Mouse (Mus musculus): ENCODE measurements around the gene Gm4340.
"Not testable (repeated sequence)": the region's sequence is repeated elsewhere in the genome, so short reads cannot be mapped to it uniquely, and the experiment has no call there.

The Gm4340 gene

GRCm38 (mm10) chr10:104193742-104194141 is at the start of gene Gm4340:
Gene Gm4340, plus strand, starts transcription at chr10:104194042.
- DNase-seq (ENCODE audit: low spot score in 2 of 2), result not testable (repeated sequence)

- not testable (repeated sequence) for DNase-seq (ENCODE audit: low spot score in 2 of 2)
Measured at GRCm38 (mm10) chr10:104151197-104151596, 42.6 kb upstream of the Gm4340 start, which contains the start of gene Gm6763. Gene Gm6763, plus strand, starts transcription at chr10:104151497.

DNA sequence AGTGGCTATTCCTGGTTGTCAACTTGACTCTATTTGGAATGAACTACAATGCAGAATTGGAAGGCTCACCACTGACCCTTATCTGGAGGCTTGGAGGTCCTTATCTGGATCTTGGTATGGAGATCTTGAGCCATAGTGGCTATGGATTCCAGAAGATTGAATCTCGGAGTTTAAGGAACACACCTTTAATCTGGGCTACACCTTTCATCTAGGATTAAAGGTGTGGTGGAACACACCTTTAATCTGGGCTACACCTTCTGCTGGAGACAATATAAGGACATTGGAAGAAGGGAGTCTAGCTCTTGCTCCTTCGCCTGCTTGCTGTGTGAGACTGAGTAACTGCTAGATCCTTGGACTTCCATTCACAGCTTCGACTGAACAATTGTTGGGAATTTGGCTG is 34.1 kb upstream of the Gm4340 start, which contains the start of gene Gm8764:
Gene Gm8764, plus strand, starts transcription at position 301 of the 400 bp plus-strand sequence.
- DNase-seq (ENCODE audit: low spot score in 2 of 2), result not testable (repeated sequence)

DNA sequence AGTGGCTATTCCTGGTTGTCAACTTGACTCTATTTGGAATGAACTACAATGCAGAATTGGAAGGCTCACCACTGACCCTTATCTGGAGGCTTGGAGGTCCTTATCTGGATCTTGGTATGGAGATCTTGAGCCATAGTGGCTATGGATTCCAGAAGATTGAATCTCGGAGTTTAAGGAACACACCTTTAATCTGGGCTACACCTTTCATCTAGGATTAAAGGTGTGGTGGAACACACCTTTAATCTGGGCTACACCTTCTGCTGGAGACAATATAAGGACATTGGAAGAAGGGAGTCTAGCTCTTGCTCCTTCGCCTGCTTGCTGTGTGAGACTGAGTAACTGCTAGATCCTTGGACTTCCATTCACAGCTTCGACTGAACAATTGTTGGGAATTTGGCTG is 25.6 kb upstream of the Gm4340 start, which contains the start of gene Gm21304:
Gene Gm21304, plus strand, starts transcription at position 301 of the 400 bp plus-strand sequence.
- not testable (repeated sequence) for DNase-seq (ENCODE audit: low spot score in 2 of 2)

GRCm38 (mm10) chr10:104176724-104177123 is 17.1 kb upstream of the Gm4340 start, which contains the start of gene Gm21312:
Gene Gm21312, plus strand, starts transcription at chr10:104177024.
- DNase-seq (ENCODE audit: low spot score in 2 of 2), result not testable (repeated sequence)

- DNase-seq (ENCODE audit: low spot score in 2 of 2), result not testable (repeated sequence)
Measured at GRCm38 (mm10) chr10:104185233-104185632, 8.6 kb upstream of the Gm4340 start, which contains the start of gene Gm20765. Gene Gm20765, plus strand, starts transcription at chr10:104185533.

- no peak for DNase-seq (ENCODE audit: low spot score in 2 of 2)
Measured at GRCm38 (mm10) chr10:104209655-104210054, 15.8 kb downstream of the Gm4340 start.

GRCm38 (mm10) chr10:104210268-104210990 is 16.6 kb downstream of the Gm4340 start:
- no peak for DNase-seq (ENCODE audit: low spot score in 2 of 2)

- DNase-seq (ENCODE audit: low spot score in 2 of 2), result no peak
Measured at GRCm38 (mm10) chr10:104214527-104214926, 20.7 kb downstream of the Gm4340 start.

DNA sequence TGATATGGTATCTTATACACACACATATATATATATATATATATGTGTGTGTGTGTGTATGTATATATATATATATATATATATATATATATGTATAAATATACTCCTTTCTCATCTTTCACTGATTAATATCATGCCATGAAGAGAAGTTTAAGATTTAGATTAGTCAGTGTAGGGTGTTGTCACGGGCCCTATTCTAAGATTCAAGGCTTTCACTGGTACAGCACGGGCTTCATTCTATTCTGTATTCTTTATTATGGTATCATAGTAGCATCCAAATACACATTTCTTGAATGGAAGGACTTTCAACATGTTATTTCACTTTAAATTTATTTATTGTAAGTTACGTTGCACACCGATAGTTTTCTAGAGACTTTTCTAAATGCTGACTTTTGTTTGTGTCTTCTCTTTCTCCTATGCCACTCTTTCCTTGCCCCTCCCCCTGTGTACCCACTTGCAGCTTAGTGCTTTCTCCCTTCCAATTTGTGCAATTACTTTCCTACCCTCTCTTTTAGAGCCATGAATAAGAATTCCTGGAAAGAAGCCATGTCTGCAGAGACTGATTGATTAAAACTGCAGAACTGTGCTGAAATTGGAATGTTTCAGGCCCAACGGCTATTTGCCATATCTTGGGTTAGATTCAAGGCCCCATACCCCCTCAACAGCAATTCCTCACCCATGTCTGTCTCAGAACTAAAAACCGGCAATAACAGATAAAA is 26.6 kb downstream of the Gm4340 start:
- DNase-seq (ENCODE audit: low spot score in 2 of 2), result no peak

All from spleen, postnatal 14 days (tissue).